Comparison of ENCODE assay signal across 8 mouse cellular contexts in genomic region chr4:133545272-133546231, GRCm38 (mm10). TPM values are rescaled to one million over a fixed set of nuclear protein-coding genes. Genes with fewer than 3 reads are reported as not detected.
DNase-seq lines count a peak whose midpoint lies in the region; ATAC-seq and TF ChIP-seq lines count a peak whose summit lies in the region.

Nudc (minus strand) TSS chr4:133545996.

- peak; percentile 98 for ATAC-seq in heart, embryonic 15.5 days (replicated peaks; ENCODE audit: insufficient number of reproducible peaks, insufficient read depth, low FRiP score, low read depth)
- ATAC-seq in liver, embryonic 14.5 days (ENCODE audit: insufficient read depth), result peak; percentile 98
- ATAC-seq in neural tube, embryonic 11.5 days (ENCODE audit: insufficient read depth, low FRiP score, low TSS enrichment), result peak; percentile 97
- ATAC-seq in stomach, postnatal 0 days (ENCODE audit: low FRiP score, low TSS enrichment), result peak; percentile 99

- DNase-seq in CD8-positive naive resting alpha-beta T cell, adult 2 months (ENCODE audit: low read depth in 2 of 2, low spot score in 2 of 2), result peak; percentile 90 to 91
- DNase-seq in c-Kit-positive CD71-negative TER-119-negative erythroid progenitor cells, embryonic 14.5 days (ENCODE audit: low read depth), result peak; percentile 94
- DNase-seq in forebrain, embryonic 10.5 days (ENCODE audit: extremely low spot score, low spot score), result peak; percentile 98
- DNase-seq in kidney, postnatal 25 days, result peak; percentile 98 to 99
- DNase-seq in liver, embryonic 14.5 days (ENCODE audit: low read depth in 3 of 3, low spot score in 3 of 3), result peak; percentile 95 to 96 (median 96)
- DNase-seq in neural tube, embryonic 11.5 days (ENCODE audit: low spot score), result peak; percentile 96
- DNase-seq in stomach, postnatal 0 days (ENCODE audit: low spot score), result peak; percentile 98

- TF ChIP-seq CTCF in liver, embryonic 14.5 days (IDR thresholded peaks at IDR 0.05; ENCODE audit: low read depth), result no peak
- TF ChIP-seq CTCF in stomach, postnatal 0 days (IDR thresholded peaks at IDR 0.05; ENCODE audit: low read depth), result no peak

- peak within 1 kb of the TSS; percentile 90 for H3K9ac ChIP-seq in heart, embryonic 15.5 days
- H3K9ac ChIP-seq in liver, embryonic 14.5 days (replicated peaks), result peak within 1 kb of the TSS; percentile 65
- peak within 1 kb of the TSS; percentile 85 for H3K9ac ChIP-seq in neural tube, embryonic 11.5 days (ENCODE audit: low read length)
- peak within 1 kb of the TSS; percentile 92 for H3K9ac ChIP-seq in stomach, postnatal 0 days (ENCODE audit: low read length)

- H3K27ac ChIP-seq in forebrain, embryonic 10.5 days, result peak within 1 kb of the TSS; percentile 95
- peak within 1 kb of the TSS; percentile 68 for H3K27ac ChIP-seq in heart, embryonic 15.5 days
- no peak within 1 kb of the TSS for H3K27ac ChIP-seq in liver, embryonic 14.5 days
- H3K27ac ChIP-seq in neural tube, embryonic 11.5 days (ENCODE audit: low read depth, low read length), result 0 out of 2 replicates have a peak within 1 kb of the TSS, but pooled peaks have one; percentile 23
- peak within 1 kb of the TSS; percentile 78 for H3K27ac ChIP-seq in stomach, postnatal 0 days (replicated peaks)

- peaks cover 38% of the 10 kb centered on the region for H3K36me3 ChIP-seq in forebrain, embryonic 10.5 days (replicated peaks)
- peaks cover 13% of the 10 kb centered on the region; the same call in 1 of the 2 replicates for H3K36me3 ChIP-seq in heart, embryonic 15.5 days
- H3K36me3 ChIP-seq in liver, embryonic 14.5 days (replicated peaks; ENCODE audit: control insufficient read depth, insufficient read depth, low read depth), result peaks cover 5% of the 10 kb centered on the region; the same call in 1 of the 2 replicates
- H3K36me3 ChIP-seq in neural tube, embryonic 11.5 days (ENCODE audit: control insufficient read depth, insufficient read depth, low read length), result peaks cover 5% of the 10 kb centered on the region
- 0 out of 2 replicates have a peak, but pooled peaks cover 2% of the 10 kb centered on the region for H3K36me3 ChIP-seq in stomach, postnatal 0 days (ENCODE audit: control insufficient read depth, insufficient read depth, low read length)

- peaks cover 21% of the 10 kb centered on the region for H3K4me1 ChIP-seq in forebrain, embryonic 10.5 days
- H3K4me1 ChIP-seq in heart, embryonic 15.5 days (replicated peaks), result peaks cover 14% of the 10 kb centered on the region
- H3K4me1 ChIP-seq in liver, embryonic 14.5 days (replicated peaks; ENCODE audit: control insufficient read depth in 2 of 2, insufficient read depth in 2 of 2, low read length in 1 of 2), result peaks cover 4% of the 10 kb centered on the region in 2 experiments; a peak in 2 of 4 replicates
- H3K4me1 ChIP-seq in neural tube, embryonic 11.5 days (ENCODE audit: control insufficient read depth, insufficient read depth, low read length), result peaks cover 6% of the 10 kb centered on the region
- no peaks in the 10 kb centered on the region for H3K4me1 ChIP-seq in stomach, postnatal 0 days (replicated peaks; ENCODE audit: control insufficient read depth, insufficient read depth)

- H3K27me3 ChIP-seq in forebrain, embryonic 10.5 days (ENCODE audit: poor library complexity, severe bottlenecking), result no peaks in the 10 kb centered on the region
- no peaks in the 10 kb centered on the region for H3K27me3 ChIP-seq in heart, embryonic 15.5 days
- H3K27me3 ChIP-seq in liver, embryonic 14.5 days (ENCODE audit: control insufficient read depth, insufficient read depth, low read length), result no peaks in the 10 kb centered on the region
- H3K27me3 ChIP-seq in neural tube, embryonic 11.5 days (ENCODE audit: control insufficient read depth, insufficient read depth, low read length), result no peaks in the 10 kb centered on the region
- H3K27me3 ChIP-seq in stomach, postnatal 0 days (ENCODE audit: control insufficient read depth, insufficient read depth, low read length), result no peaks in the 10 kb centered on the region

- WGBS in forebrain, embryonic 10.5 days, result under 1% methylated on average over 77 of the region's 77 CpGs
- whole genome bisulfite sequencing in heart, embryonic 15.5 days, result under 1% methylated on average over 74 of the region's 77 CpGs
- WGBS in liver, embryonic 14.5 days (ENCODE audit: insufficient replicate concordance), result under 1% methylated on average over 77 of the region's 77 CpGs
- WGBS in neural tube, embryonic 11.5 days, result under 1% methylated on average over 68 of the region's 77 CpGs
- under 1% methylated on average over 68 of the region's 77 CpGs for WGBS in stomach, postnatal 0 days

- H3K4me3 ChIP-seq in forebrain, embryonic 10.5 days, result peak within 1 kb of the TSS; percentile 96
- peak within 1 kb of the TSS; percentile 85 for H3K4me3 ChIP-seq in heart, embryonic 15.5 days
- peak within 1 kb of the TSS; percentile 85 to 87 for H3K4me3 ChIP-seq in liver, embryonic 14.5 days (ENCODE audit: insufficient read depth in 1 of 2, low read depth in 2 of 2, low read length in 2 of 2)
- peak within 1 kb of the TSS; percentile 93 for H3K4me3 ChIP-seq in neural tube, embryonic 11.5 days (ENCODE audit: low read depth, low read length)
- H3K4me3 ChIP-seq in stomach, postnatal 0 days (ENCODE audit: low read depth, low read length), result peak within 1 kb of the TSS; percentile 89

- H3K4me2 ChIP-seq in heart, embryonic 15.5 days, result peak within 1 kb of the TSS; percentile 82
- H3K4me2 ChIP-seq in liver, embryonic 14.5 days (ENCODE audit: low read depth), result peak within 1 kb of the TSS; percentile 76
- peak within 1 kb of the TSS; percentile 72 for H3K4me2 ChIP-seq in neural tube, embryonic 11.5 days (ENCODE audit: low read depth)
- H3K4me2 ChIP-seq in stomach, postnatal 0 days (replicated peaks; ENCODE audit: low read depth), result peak within 1 kb of the TSS; percentile 78

- H3K9me3 ChIP-seq in forebrain, embryonic 10.5 days, result no peaks in the 10 kb centered on the region
- H3K9me3 ChIP-seq in heart, embryonic 15.5 days (replicated peaks), result no peaks in the 10 kb centered on the region
- no peaks in the 10 kb centered on the region for H3K9me3 ChIP-seq in liver, embryonic 14.5 days (ENCODE audit: control insufficient read depth, low read length)
- H3K9me3 ChIP-seq in neural tube, embryonic 11.5 days (ENCODE audit: control insufficient read depth, low read length), result no peaks in the 10 kb centered on the region
- H3K9me3 ChIP-seq in stomach, postnatal 0 days (ENCODE audit: control insufficient read depth, low read length), result no peaks in the 10 kb centered on the region

- no peak for TF ChIP-seq EP300 in liver, embryonic 14.5 days (IDR thresholded peaks at IDR 0.05; ENCODE audit: low read depth)
- no peak for TF ChIP-seq EP300 in stomach, postnatal 0 days (optimal IDR thresholded peaks at IDR 0.05)

RNA-seq across cellular contexts. Expression of gene Nudc, which starts in this region (rescaled TPM):
- 475 and 509 TPM in 2 replicates for polyA plus RNA-seq in forebrain, embryonic 10.5 days (2016; fragmentation: Nextera tagmentation; extraction: Ambion mirVana)
- polyA plus RNA-seq in heart, embryonic 15.5 days (2015; fragmentation: Nextera tagmentation; extraction: Ambion mirVana), result 199 and 206 TPM in 2 replicates
- 64.5 and 124 TPM in 2 replicates for polyA plus RNA-seq in liver, embryonic 14.5 days (2012; rRNA removed)
- 88.2 and 101 TPM in 2 replicates for polyA plus RNA-seq in liver, embryonic 14.5 days (2014; fragmentation: Nextera tagmentation; extraction: Ambion mirVana)
- 301 and 305 TPM in 2 replicates for polyA plus RNA-seq in neural tube, embryonic 11.5 days (2014; fragmentation: Nextera tagmentation; extraction: Ambion mirVana)
- polyA plus RNA-seq in stomach, postnatal 0 days (2015; fragmentation: Nextera tagmentation; extraction: Ambion mirVana), result 122 and 125 TPM in 2 replicates
